In the genomic region with DNA sequence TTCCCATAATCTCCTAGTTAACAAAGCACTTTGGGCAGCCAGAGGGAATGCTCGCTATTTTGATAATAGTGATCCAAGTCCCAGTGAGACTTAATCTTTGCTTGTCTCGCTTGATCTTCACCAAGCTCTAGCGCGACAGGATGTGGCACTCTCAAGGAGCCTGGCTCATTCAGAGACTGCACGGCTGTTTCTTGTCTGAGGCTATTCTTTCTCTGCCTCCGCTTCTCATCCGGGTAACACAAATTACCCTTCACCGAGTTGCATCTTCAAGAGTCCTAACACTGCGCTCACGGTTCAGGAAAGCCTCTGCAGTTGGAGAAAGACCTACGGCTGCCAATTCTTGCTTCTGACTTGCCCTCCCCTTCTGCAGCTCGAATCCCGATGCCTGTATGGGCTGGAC, we compare ENCODE assay signal across 8 mouse cellular contexts. TPM values are rescaled to one million over a fixed set of nuclear protein-coding genes. Genes with fewer than 3 reads are reported as not detected.
DNase-seq lines count a peak whose midpoint lies in the region; ATAC-seq and TF ChIP-seq lines count a peak whose summit lies in the region.

No protein-coding gene starts in this region.

- peak overlapping the region; percentile 77 for H3K4me3 ChIP-seq in kidney, adult 2 months (ENCODE audit: insufficient read depth, low read depth, low read length)
- peak overlapping the region; percentile 75 for H3K4me3 ChIP-seq in hindbrain, embryonic 11.5 days (ENCODE audit: low read depth, low read length)
- H3K4me3 ChIP-seq in midbrain, embryonic 14.5 days (replicated peaks; ENCODE audit: low read depth, low read length), result peak overlapping the region; percentile 89

- no peak overlapping the region for H3K27ac ChIP-seq in kidney, adult 2 months (ENCODE audit: insufficient read depth, low read depth, low read length)
- no peak overlapping the region for H3K27ac ChIP-seq in hindbrain, embryonic 11.5 days (ENCODE audit: low read depth, low read length)
- H3K27ac ChIP-seq in midbrain, embryonic 14.5 days (replicated peaks; ENCODE audit: low read depth, low read length), result peak overlapping the region; percentile 75

- TF ChIP-seq POLR2A in kidney, adult 2 months (IDR thresholded peaks at IDR 0.05; ENCODE audit: low read depth, low read length), result no peak

- no peaks in the 10 kb centered on the region for H3K9me3 ChIP-seq in hindbrain, embryonic 11.5 days (ENCODE audit: control insufficient read depth, low read length)
- H3K9me3 ChIP-seq in midbrain, embryonic 14.5 days (ENCODE audit: control insufficient read depth, low read length), result no peaks in the 10 kb centered on the region

- H3K9ac ChIP-seq in hindbrain, embryonic 11.5 days (ENCODE audit: low read depth, low read length), result peak overlapping the region; percentile 77
- H3K9ac ChIP-seq in midbrain, embryonic 14.5 days (replicated peaks; ENCODE audit: low read length), result peak overlapping the region; percentile 72

- H3K4me1 ChIP-seq in kidney, adult 2 months (ENCODE audit: control insufficient read depth, insufficient read depth, low read length), result peaks cover 3% of the 10 kb centered on the region; the same call in 1 of the 2 replicates
- no peaks in the 10 kb centered on the region for H3K4me1 ChIP-seq in hindbrain, embryonic 11.5 days (replicated peaks; ENCODE audit: control insufficient read depth, insufficient read depth, low read length)
- peaks cover 10% of the 10 kb centered on the region for H3K4me1 ChIP-seq in midbrain, embryonic 14.5 days (ENCODE audit: control insufficient read depth, insufficient read depth, low read length)

- DNase-seq in kidney, adult 2 months, result no peak
- DNase-seq in kidney, adult 9 months, result no peak
- peak; percentile 46 for DNase-seq in MN1 (ENCODE audit: low spot score)
- peak; percentile 2 for DNase-seq in hindbrain, embryonic 11.5 days (ENCODE audit: low spot score)
- DNase-seq in midbrain, embryonic 14.5 days, result no peak
- DNase-seq in ovary, adult 18-20 months (ENCODE audit: low spot score), result no peak
- no peak for DNase-seq in spleen, postnatal 36 days (ENCODE audit: low spot score in 2 of 2)
- no peak for DNase-seq in adrenal gland, postnatal 14 days

- peak overlapping the region; percentile 79 for H3K4me2 ChIP-seq in hindbrain, embryonic 11.5 days (replicated peaks; ENCODE audit: low read depth, low read length)
- H3K4me2 ChIP-seq in midbrain, embryonic 14.5 days (ENCODE audit: low read length), result peak overlapping the region; percentile 97

- TF ChIP-seq CTCF in kidney, adult 2 months (conservative IDR thresholded peaks at IDR 0.05; ENCODE audit: insufficient read depth, insufficient read length, low read depth, low read length), result no peak

- 25% methylated on average over 13 of the region's 13 CpGs for WGBS in kidney, adult 2 months
- 28% methylated on average over 13 of the region's 13 CpGs for WGBS in hindbrain, embryonic 11.5 days
- 33% methylated on average over 13 of the region's 13 CpGs for WGBS in midbrain, embryonic 14.5 days

- ATAC-seq in hindbrain, embryonic 11.5 days (ENCODE audit: low FRiP score), result no peak
- ATAC-seq in midbrain, embryonic 14.5 days (ENCODE audit: low FRiP score, low TSS enrichment), result no peak

- no peaks in the 10 kb centered on the region for H3K27me3 ChIP-seq in kidney, adult 2 months (replicated peaks; ENCODE audit: control insufficient read depth, insufficient read depth, low read length)
- no peaks in the 10 kb centered on the region for H3K27me3 ChIP-seq in hindbrain, embryonic 11.5 days (ENCODE audit: control insufficient read depth, insufficient read depth, low read length)
- no peaks in the 10 kb centered on the region for H3K27me3 ChIP-seq in midbrain, embryonic 14.5 days (ENCODE audit: control insufficient read depth, insufficient read depth, low read length)

- H3K36me3 ChIP-seq in kidney, adult 2 months (ENCODE audit: control insufficient read depth, insufficient read depth, low read length), result no peaks in the 10 kb centered on the region
- H3K36me3 ChIP-seq in hindbrain, embryonic 11.5 days (ENCODE audit: control insufficient read depth, insufficient read depth, low read length), result no peaks in the 10 kb centered on the region
- H3K36me3 ChIP-seq in midbrain, embryonic 14.5 days (ENCODE audit: control insufficient read depth, insufficient read depth, low read length), result peaks cover 13% of the 10 kb centered on the region

RNA-seq across cellular contexts. Expression of gene Commd4, which starts 0.6 kb away (rescaled TPM):
- polyA plus RNA-seq in kidney, adult 2 months (2012; rRNA removed), result 133 and 159 TPM in 2 replicates
- polyA plus RNA-seq in hindbrain, embryonic 11.5 days (2014; fragmentation: Nextera tagmentation; extraction: Ambion mirVana), result 104 TPM in 2 replicates
- polyA plus RNA-seq in midbrain, embryonic 14.5 days (2014; fragmentation: Nextera tagmentation; extraction: Ambion mirVana), result 159 and 190 TPM in 2 replicates
- total RNA-seq in adrenal gland, postnatal 14 days (2021), result 47.0 and 52.2 TPM in 2 replicates

RNA-seq across cellular contexts. Expression of gene Neil1, which starts 9.4 kb away (rescaled TPM):
- 11.3 and 13.3 TPM in 2 replicates for polyA plus RNA-seq in kidney, adult 2 months (2012; rRNA removed)
- polyA plus RNA-seq in hindbrain, embryonic 11.5 days (2014; fragmentation: Nextera tagmentation; extraction: Ambion mirVana), result 5.3 and 6.3 TPM in 2 replicates
- polyA plus RNA-seq in midbrain, embryonic 14.5 days (2014; fragmentation: Nextera tagmentation; extraction: Ambion mirVana), result 7.2 and 8.3 TPM in 2 replicates
- 10.6 and 11.2 TPM in 2 replicates for total RNA-seq in adrenal gland, postnatal 14 days (2021)

RNA-seq across cellular contexts. Expression of gene Man2c1, which starts 27.0 kb away (rescaled TPM):
- 177 and 215 TPM in 2 replicates for polyA plus RNA-seq in kidney, adult 2 months (2012; rRNA removed)
- polyA plus RNA-seq in hindbrain, embryonic 11.5 days (2014; fragmentation: Nextera tagmentation; extraction: Ambion mirVana), result 19.2 and 22.3 TPM in 2 replicates
- polyA plus RNA-seq in midbrain, embryonic 14.5 days (2014; fragmentation: Nextera tagmentation; extraction: Ambion mirVana), result 43.0 and 52.2 TPM in 2 replicates
- total RNA-seq in adrenal gland, postnatal 14 days (2021), result 97.2 and 118 TPM in 2 replicates

Comparison
In these comparisons a context has a peak if more than half of its experiments do, and no peak if none do; other contexts are left out.
1. DNase-seq: peak in MN1 (single experiment) and hindbrain, embryonic 11.5 days (single experiment); none in kidney, adult 2 months (single experiment), kidney, adult 9 months (single experiment), midbrain, embryonic 14.5 days (single experiment), ovary, adult 18-20 months (single experiment), spleen, postnatal 36 days (0 of 2) and adrenal gland, postnatal 14 days (single experiment).
2. Peak in every context shown above with its lines, with median percentiles within 50 percentile points of each other: H3K4me3 ChIP-seq.